Mouse (Mus musculus): ENCODE measurements around the gene Best1. TPM values are rescaled to one million over a fixed set of nuclear protein-coding genes. Genes with fewer than 3 reads are reported as not detected.
A peak's percentile ranks its signal among the peaks of the same experiment; 100 is the strongest.

The Best1 gene
- polyA plus RNA-seq, 1 experiment from 2014 or later, result 2.5 TPM

DNA sequence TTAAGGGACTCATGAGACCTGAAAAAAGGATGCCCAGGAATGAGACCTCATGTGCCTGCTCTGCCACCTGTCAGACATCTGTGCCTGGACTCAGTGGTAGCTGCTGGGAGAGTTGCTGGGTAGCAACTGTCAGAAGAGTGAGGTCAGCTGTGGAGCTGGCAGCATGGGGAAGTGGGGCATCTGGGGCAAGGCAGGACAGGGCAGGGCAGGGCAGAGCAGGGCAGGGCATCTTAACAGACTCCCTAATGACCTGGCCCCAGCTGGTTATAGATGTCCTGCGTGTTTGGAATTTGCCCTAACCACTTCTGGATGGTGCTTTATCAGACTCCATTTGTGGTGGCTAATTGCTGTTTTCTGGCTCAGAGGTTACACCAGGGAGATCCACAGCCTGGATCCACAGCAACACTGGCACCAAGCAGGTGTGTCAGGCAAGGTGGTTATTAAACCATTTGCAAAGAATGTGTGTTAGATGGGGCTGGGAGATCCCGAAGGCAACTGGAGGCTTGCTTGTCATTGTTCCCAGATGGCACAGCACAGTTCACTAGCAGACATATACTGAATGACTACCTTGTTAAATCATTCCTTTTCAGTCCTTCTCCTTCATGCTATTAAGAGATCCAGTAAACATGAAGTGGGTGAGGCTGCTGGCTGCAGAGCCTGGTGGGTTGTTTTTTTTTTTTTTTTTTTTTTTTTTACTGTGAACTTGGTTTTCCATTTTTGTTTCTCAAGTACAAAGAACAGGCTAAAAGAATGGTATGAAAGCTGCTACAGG is 35.2 kb downstream of the Best1 start:
- Histone ChIP-seq H3K4me3 (replicated peaks; ENCODE audit: low read depth, low read length) (no peak overlapping the region), H3K4me2 (ENCODE audit: low read length) (no peak overlapping the region), H3K4me1 (ENCODE audit: control insufficient read depth, insufficient read depth, low read length) (no peaks in the 10 kb centered on the region), H3K36me3 (ENCODE audit: control insufficient read depth, insufficient read depth, low read length) (no peaks in the 10 kb centered on the region), H3K27me3 (ENCODE audit: control insufficient read depth, insufficient read depth, low read length) (no peaks in the 10 kb centered on the region), H3K27ac (replicated peaks; ENCODE audit: low read depth, low read length) (no peak overlapping the region), H3K9ac (replicated peaks; ENCODE audit: low read length) (no peak overlapping the region), H3K9me3 (ENCODE audit: control insufficient read depth, low read length) (no peaks in the 10 kb centered on the region)
- DNase-seq (no peak), ATAC-seq (ENCODE audit: low FRiP score, low TSS enrichment) (no peak)
- WGBS, result 61% methylated on average over 2 of the region's 2 CpGs

DNA sequence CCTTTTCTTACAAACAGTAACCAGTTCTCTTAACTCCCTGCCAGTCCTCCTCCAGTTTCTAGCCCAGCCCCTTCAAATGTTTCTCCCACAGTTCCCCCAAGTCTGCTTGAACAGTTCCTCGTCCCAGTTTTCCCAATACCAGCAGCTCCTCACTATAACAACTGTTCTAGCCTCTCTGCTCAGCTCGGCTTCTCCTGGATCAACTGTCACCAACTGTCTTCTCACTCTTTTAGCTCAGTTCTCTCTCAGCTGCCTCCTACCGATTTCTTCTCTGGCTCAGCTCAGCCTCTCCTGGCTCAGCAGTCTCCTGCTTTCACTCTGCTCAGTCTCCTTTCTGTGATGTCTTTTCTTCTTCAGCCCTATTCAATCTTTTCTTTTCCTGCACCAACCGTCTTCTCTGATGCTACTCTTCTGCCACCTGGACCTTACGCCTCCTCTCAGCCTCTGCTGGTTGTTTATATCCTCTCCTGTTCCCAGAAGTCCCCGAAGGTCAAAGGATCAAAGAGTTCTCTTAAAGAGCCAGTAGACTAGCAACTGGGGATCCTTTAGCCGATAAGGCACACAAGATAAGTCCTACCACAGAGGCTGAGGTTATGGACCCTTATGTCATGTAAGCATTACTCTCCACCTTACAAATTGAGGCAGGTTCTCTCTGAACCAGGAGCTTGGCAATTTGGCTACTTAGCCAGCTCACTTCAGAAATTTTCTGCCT is 37.1 kb downstream of the Best1 start:
- Histone ChIP-seq H3K9me3 (ENCODE audit: control insufficient read depth, low read length) (no peaks in the 10 kb centered on the region), H3K27me3 (ENCODE audit: control insufficient read depth, insufficient read depth, low read length) (no peaks in the 10 kb centered on the region), H3K4me3 (replicated peaks; ENCODE audit: low read depth, low read length) (no peak overlapping the region), H3K4me2 (ENCODE audit: low read length) (no peak overlapping the region), H3K9ac (replicated peaks; ENCODE audit: low read length) (no peak overlapping the region), H3K4me1 (ENCODE audit: control insufficient read depth, insufficient read depth, low read length) (no peaks in the 10 kb centered on the region), H3K36me3 (ENCODE audit: control insufficient read depth, insufficient read depth, low read length) (no peaks in the 10 kb centered on the region), H3K27ac (replicated peaks; ENCODE audit: low read depth, low read length) (no peak overlapping the region)
- 37% methylated on average over 7 of the region's 7 CpGs for WGBS
- ATAC-seq (ENCODE audit: low FRiP score, low TSS enrichment) (no peak), DNase-seq (no peak)

DNA sequence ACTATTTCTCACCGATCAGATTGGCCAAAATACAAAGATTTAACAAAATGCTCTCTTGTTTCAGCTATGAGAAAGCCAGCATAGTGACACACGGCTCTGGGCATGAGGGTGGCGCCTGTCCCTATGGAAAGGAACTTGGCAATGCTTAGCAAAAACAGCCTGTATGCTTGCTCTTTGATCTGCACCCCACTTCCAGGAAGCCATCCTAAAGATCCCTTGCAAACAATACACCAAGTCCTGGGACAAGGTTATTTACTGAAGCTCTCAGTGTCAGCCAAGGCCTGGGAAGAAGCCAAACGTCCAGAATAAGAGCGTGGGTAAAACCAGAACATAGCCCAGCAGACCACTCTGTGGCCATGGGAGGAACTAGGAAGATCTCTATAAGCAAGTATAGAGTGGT is 40.7 kb downstream of the Best1 start:
- ATAC-seq (ENCODE audit: low FRiP score, low TSS enrichment) (no peak), DNase-seq (no peak)
- Histone ChIP-seq H3K4me1 (ENCODE audit: control insufficient read depth, insufficient read depth, low read length) (0 out of 2 replicates have a peak, but pooled peaks cover 4% of the 10 kb centered on the region), H3K4me2 (ENCODE audit: low read length) (no peak overlapping the region), H3K9me3 (ENCODE audit: control insufficient read depth, low read length) (no peaks in the 10 kb centered on the region), H3K27ac (replicated peaks; ENCODE audit: low read depth, low read length) (no peak overlapping the region), H3K36me3 (ENCODE audit: control insufficient read depth, insufficient read depth, low read length) (no peaks in the 10 kb centered on the region), H3K4me3 (replicated peaks; ENCODE audit: low read depth, low read length) (no peak overlapping the region), H3K9ac (replicated peaks; ENCODE audit: low read length) (no peak overlapping the region), H3K27me3 (ENCODE audit: control insufficient read depth, insufficient read depth, low read length) (no peaks in the 10 kb centered on the region)
- WGBS, result 83% methylated on average over 5 of the region's 5 CpGs

DNA sequence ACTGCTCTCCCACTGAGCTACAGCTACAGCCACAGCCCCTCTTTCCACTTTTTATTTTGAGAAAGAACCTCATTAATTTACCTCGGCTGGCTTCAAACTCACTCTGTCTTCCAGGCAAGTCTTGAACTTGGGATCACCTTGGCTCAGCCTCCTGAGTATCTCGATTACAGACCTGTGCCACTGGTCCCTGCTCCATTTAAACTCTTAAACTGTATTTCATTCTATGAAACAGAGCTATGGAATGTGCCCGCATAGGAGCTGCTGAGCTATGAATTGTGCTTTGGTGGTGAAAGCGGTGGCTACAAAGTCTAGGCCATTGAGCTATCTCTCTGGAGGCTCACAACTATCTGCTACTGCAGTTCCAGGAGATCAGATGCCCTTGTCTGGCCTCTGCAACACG is 43.5 kb downstream of the Best1 start:
- H3K27ac ChIP-seq (replicated peaks; ENCODE audit: low read depth, low read length), result no peak overlapping the region
- WGBS, result 82% methylated on average over 5 of the region's 5 CpGs
- H3K36me3 ChIP-seq (ENCODE audit: control insufficient read depth, insufficient read depth, low read length), result no peaks in the 10 kb centered on the region
- DNase-seq, result no peak
- no peak overlapping the region for H3K4me2 ChIP-seq (ENCODE audit: low read length)
- H3K4me1 ChIP-seq (ENCODE audit: control insufficient read depth, insufficient read depth, low read length), result 0 out of 2 replicates have a peak, but pooled peaks cover 4% of the 10 kb centered on the region
- no peaks in the 10 kb centered on the region for H3K9me3 ChIP-seq (ENCODE audit: control insufficient read depth, low read length)
- no peak for ATAC-seq (ENCODE audit: low FRiP score, low TSS enrichment)
- H3K4me3 ChIP-seq (replicated peaks; ENCODE audit: low read depth, low read length), result no peak overlapping the region
- no peak overlapping the region for H3K9ac ChIP-seq (replicated peaks; ENCODE audit: low read length)
- no peaks in the 10 kb centered on the region for H3K27me3 ChIP-seq (ENCODE audit: control insufficient read depth, insufficient read depth, low read length)

DNA sequence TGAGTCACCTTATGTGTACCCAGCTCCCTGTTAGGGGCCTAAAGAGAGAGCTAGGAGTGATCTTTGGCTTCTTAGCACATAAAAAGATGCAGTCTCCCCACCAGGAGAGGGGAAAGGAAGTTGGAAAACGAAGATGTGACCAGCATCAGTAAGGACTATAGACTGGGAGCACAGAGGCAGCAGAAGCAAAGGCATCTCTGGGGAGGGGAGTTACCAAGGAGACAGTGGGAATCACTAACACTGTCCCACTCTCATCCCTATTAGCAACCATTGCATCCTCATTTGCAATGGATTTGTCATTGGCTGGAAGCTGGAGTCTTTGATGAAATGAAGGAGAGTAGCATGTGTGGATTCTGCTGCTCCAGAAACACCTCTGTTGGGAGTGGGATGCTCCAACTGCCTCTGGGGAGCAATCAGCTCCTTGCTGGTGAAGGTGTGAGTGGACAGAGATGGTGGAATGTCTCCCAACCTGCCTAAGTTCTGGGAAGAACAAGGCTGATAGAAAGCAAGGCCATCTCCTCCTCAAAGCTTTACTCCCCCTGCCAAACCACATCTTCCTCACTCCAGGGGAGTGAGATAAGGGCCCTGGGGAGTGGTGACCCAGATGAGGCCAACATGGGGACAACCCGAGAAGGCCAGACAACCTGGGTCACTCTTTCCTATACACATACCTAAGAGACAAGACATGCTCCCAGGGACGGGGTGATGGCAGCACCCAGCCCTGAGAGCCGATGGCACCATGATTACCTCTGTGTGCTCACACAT is 44.6 kb downstream of the Best1 start:
- no peak overlapping the region for H3K4me3 ChIP-seq (replicated peaks; ENCODE audit: low read depth, low read length)
- H3K27ac ChIP-seq (replicated peaks; ENCODE audit: low read depth, low read length), result no peak overlapping the region
- H3K4me1 ChIP-seq (ENCODE audit: control insufficient read depth, insufficient read depth, low read length), result 0 out of 2 replicates have a peak, but pooled peaks cover 4% of the 10 kb centered on the region
- no peaks in the 10 kb centered on the region for H3K36me3 ChIP-seq (ENCODE audit: control insufficient read depth, insufficient read depth, low read length)
- 78% methylated on average over 4 of the region's 4 CpGs for WGBS
- H3K9ac ChIP-seq (replicated peaks; ENCODE audit: low read length), result no peak overlapping the region
- no peaks in the 10 kb centered on the region for H3K9me3 ChIP-seq (ENCODE audit: control insufficient read depth, low read length)
- no peaks in the 10 kb centered on the region for H3K27me3 ChIP-seq (ENCODE audit: control insufficient read depth, insufficient read depth, low read length)
- H3K4me2 ChIP-seq (ENCODE audit: low read length), result no peak overlapping the region
- peak; percentile 39 for DNase-seq
- no peak for ATAC-seq (ENCODE audit: low FRiP score, low TSS enrichment)

DNA sequence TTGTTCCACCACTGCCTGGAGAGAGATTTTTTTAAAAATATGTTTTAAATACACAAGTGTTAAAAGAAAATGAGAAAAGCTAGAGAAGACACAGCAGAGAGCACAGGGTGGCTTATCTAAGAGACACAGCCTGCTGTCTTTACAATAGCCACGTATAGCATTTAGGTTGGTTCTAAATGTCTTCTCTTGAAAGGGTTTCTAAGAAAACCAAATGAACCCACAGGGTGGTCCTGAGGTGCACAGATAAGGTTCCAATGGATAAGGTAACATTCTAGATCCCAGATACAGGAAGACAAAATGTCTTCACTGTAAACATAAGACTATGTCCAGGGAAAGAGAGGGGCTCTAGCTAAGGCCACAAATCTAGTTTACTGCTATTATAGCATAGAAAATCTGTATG is 46.0 kb downstream of the Best1 start:
- 77% methylated on average over 1 of the region's 1 CpGs for WGBS
- Histone ChIP-seq H3K36me3 (ENCODE audit: control insufficient read depth, insufficient read depth, low read length) (no peaks in the 10 kb centered on the region), H3K9me3 (ENCODE audit: control insufficient read depth, low read length) (no peaks in the 10 kb centered on the region), H3K4me2 (ENCODE audit: low read length) (no peak overlapping the region), H3K27me3 (ENCODE audit: control insufficient read depth, insufficient read depth, low read length) (no peaks in the 10 kb centered on the region), H3K4me3 (replicated peaks; ENCODE audit: low read depth, low read length) (no peak overlapping the region), H3K9ac (replicated peaks; ENCODE audit: low read length) (no peak overlapping the region), H3K27ac (replicated peaks; ENCODE audit: low read depth, low read length) (no peak overlapping the region), H3K4me1 (ENCODE audit: control insufficient read depth, insufficient read depth, low read length) (0 out of 2 replicates have a peak, but pooled peaks cover 4% of the 10 kb centered on the region)
- no peak for ATAC-seq (ENCODE audit: low FRiP score, low TSS enrichment)
- no peak for DNase-seq

DNA sequence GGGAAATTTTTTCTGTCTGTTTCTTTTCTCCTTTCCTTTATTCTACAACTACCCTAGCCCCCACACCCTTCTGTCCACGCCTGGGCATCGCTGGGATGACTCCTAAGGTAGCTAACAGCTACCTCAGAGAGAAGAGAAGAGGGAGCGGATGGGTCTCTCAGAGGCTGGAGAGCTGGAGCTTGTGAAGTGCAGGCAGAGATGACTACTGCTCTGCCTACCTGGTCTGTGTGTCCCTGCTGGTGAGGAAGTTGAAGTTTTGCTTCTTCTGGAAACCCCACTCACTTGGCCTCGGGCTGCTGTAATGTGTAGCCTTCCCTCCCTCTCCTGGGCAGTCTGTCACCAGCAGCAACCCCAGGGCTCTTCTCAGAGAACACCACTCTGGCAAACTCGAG is 46.6 kb downstream of the Best1 start:
- Histone ChIP-seq H3K4me1 (ENCODE audit: control insufficient read depth, insufficient read depth, low read length) (0 out of 2 replicates have a peak, but pooled peaks cover 4% of the 10 kb centered on the region), H3K27me3 (ENCODE audit: control insufficient read depth, insufficient read depth, low read length) (no peaks in the 10 kb centered on the region), H3K36me3 (ENCODE audit: control insufficient read depth, insufficient read depth, low read length) (no peaks in the 10 kb centered on the region), H3K9ac (replicated peaks; ENCODE audit: low read length) (no peak overlapping the region), H3K4me2 (ENCODE audit: low read length) (no peak overlapping the region), H3K9me3 (ENCODE audit: control insufficient read depth, low read length) (no peaks in the 10 kb centered on the region), H3K4me3 (replicated peaks; ENCODE audit: low read depth, low read length) (no peak overlapping the region), H3K27ac (replicated peaks; ENCODE audit: low read depth, low read length) (0 out of 2 replicates have a peak overlapping the region, but pooled peaks have one; percentile 22)
- WGBS, result 44% methylated on average over 5 of the region's 5 CpGs
- no peak for ATAC-seq (ENCODE audit: low FRiP score, low TSS enrichment)
- no peak for DNase-seq

DNA sequence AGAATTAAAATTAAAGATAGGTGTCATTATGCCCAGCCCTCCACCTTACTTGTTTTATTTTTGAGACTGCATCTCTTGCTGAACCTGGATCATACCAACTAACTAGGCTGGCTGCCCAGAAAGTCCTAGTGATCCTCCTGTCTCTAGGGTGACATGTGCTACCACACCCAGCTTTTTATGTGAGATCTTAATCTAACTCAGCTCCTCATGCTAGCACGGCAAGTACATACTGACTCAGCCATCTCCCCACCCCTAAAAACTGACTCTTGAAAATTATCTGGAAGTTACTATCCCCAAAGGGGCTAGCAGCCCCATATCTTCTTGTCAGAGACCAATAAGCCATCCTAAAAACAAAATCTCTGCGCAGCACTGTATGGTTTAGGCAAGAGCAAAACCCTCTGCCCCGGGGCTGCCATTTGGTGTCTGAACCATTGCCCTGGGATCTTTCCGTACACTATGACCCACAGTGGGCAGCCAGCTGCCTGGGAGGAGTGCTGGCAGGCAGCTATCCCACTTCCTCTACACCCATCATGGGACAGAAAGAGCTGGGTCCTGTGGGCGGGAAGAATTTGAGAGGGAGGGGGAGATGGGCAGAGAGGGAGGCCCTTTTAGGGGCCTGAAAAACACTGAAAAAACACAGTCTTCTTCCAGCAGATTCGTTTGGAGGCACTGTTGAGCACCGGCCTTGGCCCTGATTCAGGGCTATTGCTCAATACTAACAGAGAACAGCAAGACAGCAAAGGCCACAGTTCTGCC is 47.2 kb downstream of the Best1 start:
- no peak overlapping the region for H3K27ac ChIP-seq (replicated peaks; ENCODE audit: low read depth, low read length)
- 53% methylated on average over 7 of the region's 7 CpGs for WGBS
- DNase-seq (peak; percentile 39), ATAC-seq (ENCODE audit: low FRiP score, low TSS enrichment) (no peak)
- H3K4me2 ChIP-seq (ENCODE audit: low read length), result no peak overlapping the region
- H3K36me3 ChIP-seq (ENCODE audit: control insufficient read depth, insufficient read depth, low read length), result no peaks in the 10 kb centered on the region
- H3K4me1 ChIP-seq (ENCODE audit: control insufficient read depth, insufficient read depth, low read length), result 0 out of 2 replicates have a peak, but pooled peaks cover 4% of the 10 kb centered on the region
- no peaks in the 10 kb centered on the region for H3K27me3 ChIP-seq (ENCODE audit: control insufficient read depth, insufficient read depth, low read length)
- no peaks in the 10 kb centered on the region for H3K9me3 ChIP-seq (ENCODE audit: control insufficient read depth, low read length)
- no peak overlapping the region for H3K4me3 ChIP-seq (replicated peaks; ENCODE audit: low read depth, low read length)
- no peak overlapping the region for H3K9ac ChIP-seq (replicated peaks; ENCODE audit: low read length)
